Mouse (Mus musculus): ENCODE data around the gene Serpinf1.

- TF ChIP-seq POLR2A (IDR thresholded peaks at IDR 0.05; ENCODE audit: borderline replicate concordance, control insufficient read depth, low read depth, low read length) (no peak), CTCF (IDR thresholded peaks at IDR 0.05; ENCODE audit: control insufficient read depth, insufficient read depth, low read length) (no peak)
Measured at GRCm38 (mm10) chr11:75459141-75459711, 36.7 kb upstream of the Serpinf1 start.

All from bone marrow, adult 2 months (tissue).